Mouse (Mus musculus) heart, embryonic 15.5 days (tissue): ENCODE results near the gene Cadps. TPM values are rescaled to one million over a fixed set of nuclear protein-coding genes. Genes with fewer than 3 reads are reported as not detected.

Source experiments
- ATAC-seq: fragments of 200-750 bp; cut with Nextera tagmentation; replicated peaks from 2 replicates; pipeline ENCODE4 v1.8.0; 2017; ENCODE audit warnings: low read depth, moderate TSS enrichment; ENCODE audit not compliant: insufficient number of reproducible peaks, insufficient read depth, low FRiP score
- H3K27ac ChIP-seq: fragments of 300-500 bp; sonication (generic); 2 replicates; pipeline ENCODE4 v1.5.1; 2015; ENCODE audit warnings: mild to moderate bottlenecking, inconsistent platforms
- H3K27me3 ChIP-seq: fragments of 300-500 bp; sonication (generic); 2 replicates; pipeline ENCODE4 v1.6.1; 2015; ENCODE audit warnings: inconsistent platforms
- H3K36me3 ChIP-seq: fragments of 300-500 bp; sonication (generic); 2 replicates; pipeline ENCODE4 v1.6.1; 2015; ENCODE audit warnings: mild to moderate bottlenecking, inconsistent platforms
- H3K4me1 ChIP-seq: fragments of 300-500 bp; sonication (generic); replicated peaks from 2 replicates; pipeline ENCODE4 v1.6.1; 2015; ENCODE audit warnings: inconsistent platforms
- H3K4me2 ChIP-seq: fragments of 300-500 bp; sonication (generic); 2 replicates; pipeline ENCODE4 v1.6.1; 2015; ENCODE audit warnings: inconsistent platforms, mild to moderate bottlenecking, moderate library complexity
- H3K4me3 ChIP-seq: fragments of 300-500 bp; sonication (generic); 2 replicates; pipeline ENCODE4 v1.5.1; 2015; ENCODE audit warnings: mild to moderate bottlenecking, inconsistent platforms
- H3K9ac ChIP-seq: fragments of 300-500 bp; sonication (generic); 2 replicates; pipeline ENCODE4 v1.6.1; 2015; ENCODE audit warnings: mild to moderate bottlenecking, inconsistent platforms
- H3K9me3 ChIP-seq: fragments of 300-500 bp; sonication (generic); replicated peaks from 2 replicates; pipeline ENCODE4 v1.6.1; 2016; ENCODE audit warnings: inconsistent platforms
- WGBS: fragments of 180-500 bp; shearing (Covaris S2); methylation state at CpG from one replicate; pipeline ENCODE4 v1.1.7; 2015; ENCODE audit warnings: mixed read lengths; 5-methylcytosine and 5-hydroxymethylcytosine counted together
- polyA plus RNA-seq: library from polyadenylated mRNA; unstranded; fragments of >200 nt; fragmentation: Nextera tagmentation; extraction: Ambion mirVana; gene quantifications from 2 replicates; pipeline ENCODE4 v1.2.1, GENCODE M21; 2015

The Cadps gene
- polyA plus RNA-seq, 1 experiment from 2014 or later, result 0.37 TPM

DNA sequence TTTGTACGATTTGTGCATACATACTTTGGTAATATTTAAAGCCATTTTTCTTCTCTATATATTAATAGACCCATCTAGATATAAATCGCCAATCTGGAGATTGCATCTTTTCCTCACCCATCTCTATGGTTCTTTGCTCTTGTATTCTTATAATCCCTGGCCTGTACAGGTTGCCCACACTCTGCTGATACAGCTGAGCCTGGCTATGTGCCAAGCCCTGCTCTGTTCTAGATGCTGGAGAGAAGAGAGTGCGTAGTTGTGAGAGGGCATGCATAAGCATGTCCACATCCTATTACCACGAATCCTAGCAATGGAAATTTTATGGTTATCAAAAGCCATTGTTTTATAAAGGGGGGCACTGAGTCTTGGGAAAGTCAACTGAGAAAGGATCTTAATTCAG is 360.7 kb downstream of the Cadps start:
- Histone ChIP-seq H3K9me3 (no peaks in the 10 kb centered on the region), H3K4me1 (no peaks in the 10 kb centered on the region), H3K27ac (no peak overlapping the region), H3K27me3 (no peaks in the 10 kb centered on the region), H3K4me3 (no peak overlapping the region), H3K36me3 (no peaks in the 10 kb centered on the region), H3K9ac (no peak overlapping the region), H3K4me2 (no peak overlapping the region)
- WGBS, result 75% methylated on average over 4 of the region's 4 CpGs
- no peak for ATAC-seq

DNA sequence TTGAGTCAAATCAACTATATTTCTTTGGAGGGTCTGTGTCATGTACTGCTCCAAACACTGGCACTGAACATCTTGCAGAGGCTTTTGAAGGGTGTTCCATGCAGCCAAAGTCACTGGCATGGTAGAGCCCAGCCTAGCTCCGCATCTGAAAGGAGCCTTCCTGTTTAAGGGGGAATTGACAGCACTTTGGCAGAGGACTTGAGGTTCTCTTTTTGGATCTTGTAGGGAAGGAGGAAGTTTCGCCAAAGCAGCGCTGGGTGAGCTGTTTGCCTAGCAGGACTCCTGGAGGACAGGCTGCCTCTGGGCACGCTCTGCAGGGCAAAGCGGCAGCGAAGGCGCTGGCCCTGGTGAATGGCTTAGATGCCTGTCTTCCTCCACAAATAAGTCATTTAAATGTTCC is 363.2 kb downstream of the Cadps start:
- no peak overlapping the region for H3K9ac ChIP-seq
- H3K9me3 ChIP-seq, result no peaks in the 10 kb centered on the region
- no peak for ATAC-seq
- H3K27ac ChIP-seq, result no peak overlapping the region
- H3K27me3 ChIP-seq, result no peaks in the 10 kb centered on the region
- no peaks in the 10 kb centered on the region for H3K4me1 ChIP-seq
- no peaks in the 10 kb centered on the region for H3K36me3 ChIP-seq
- H3K4me2 ChIP-seq, result no peak overlapping the region
- WGBS, result 43% methylated on average over 7 of the region's 7 CpGs
- H3K4me3 ChIP-seq, result no peak overlapping the region

DNA sequence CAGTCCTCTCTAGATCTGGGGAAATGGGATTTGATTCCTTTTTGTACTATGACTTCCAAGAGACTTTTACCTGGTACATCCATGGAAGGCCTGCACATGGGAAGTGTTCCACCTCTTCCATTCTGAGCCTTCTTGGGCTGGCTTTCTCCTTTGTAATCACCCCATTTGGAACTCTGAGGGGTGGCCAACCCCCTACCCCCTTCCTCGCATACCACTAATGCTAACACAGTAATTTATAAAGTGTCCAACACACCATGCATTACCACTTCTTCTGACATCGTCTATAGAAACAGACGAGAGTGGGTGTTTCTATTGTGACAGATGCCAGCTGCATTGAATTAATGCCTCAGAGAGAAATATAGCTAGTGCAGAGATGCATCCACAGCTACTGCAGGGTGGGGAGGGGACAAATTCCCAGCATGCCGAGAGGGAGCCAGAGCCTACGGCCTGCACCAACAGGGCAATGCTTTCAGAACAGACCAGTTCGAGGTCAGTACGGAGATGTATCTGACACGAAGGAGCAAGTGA is 367.8 kb downstream of the Cadps start:
- H3K4me3 ChIP-seq, result no peak overlapping the region
- WGBS, result 75% methylated on average over 8 of the region's 8 CpGs
- no peak for ATAC-seq

DNA sequence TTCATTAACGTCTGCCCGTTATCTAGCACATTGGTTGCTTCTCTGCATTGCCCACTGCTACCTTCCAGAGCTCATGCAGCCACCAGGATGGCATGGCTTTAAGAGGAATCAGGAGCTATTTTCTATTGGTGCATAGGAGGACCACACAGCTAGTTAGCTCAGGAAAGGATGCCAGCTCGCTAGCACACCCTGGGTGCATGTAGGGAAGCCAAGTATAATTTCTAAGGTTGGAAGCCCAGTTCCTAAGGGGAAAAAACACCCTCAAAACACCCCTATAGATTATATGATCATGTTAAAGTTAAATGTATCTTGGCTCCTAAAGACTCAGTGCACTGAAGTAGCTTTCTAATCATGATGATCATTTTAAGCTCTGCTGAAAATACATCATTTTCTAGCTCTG is 372.1 kb downstream of the Cadps start:
- Histone ChIP-seq H3K4me1 (no peaks in the 10 kb centered on the region), H3K9ac (no peak overlapping the region), H3K27me3 (no peaks in the 10 kb centered on the region), H3K4me3 (no peak overlapping the region), H3K36me3 (no peaks in the 10 kb centered on the region), H3K27ac (no peak overlapping the region), H3K4me2 (no peak overlapping the region), H3K9me3 (no peaks in the 10 kb centered on the region)
- WGBS, result 58% methylated on average over 3 of the region's 3 CpGs
- ATAC-seq, result no peak

More for the DNA sequence above, 367.8 kb downstream of the Cadps start:
- H3K36me3 ChIP-seq, result no peaks in the 10 kb centered on the region
- no peak overlapping the region for H3K9ac ChIP-seq
- H3K27ac ChIP-seq, result no peak overlapping the region
- no peak overlapping the region for H3K4me2 ChIP-seq
- no peaks in the 10 kb centered on the region for H3K27me3 ChIP-seq
- H3K9me3 ChIP-seq, result no peaks in the 10 kb centered on the region
- H3K4me1 ChIP-seq, result no peaks in the 10 kb centered on the region

DNA sequence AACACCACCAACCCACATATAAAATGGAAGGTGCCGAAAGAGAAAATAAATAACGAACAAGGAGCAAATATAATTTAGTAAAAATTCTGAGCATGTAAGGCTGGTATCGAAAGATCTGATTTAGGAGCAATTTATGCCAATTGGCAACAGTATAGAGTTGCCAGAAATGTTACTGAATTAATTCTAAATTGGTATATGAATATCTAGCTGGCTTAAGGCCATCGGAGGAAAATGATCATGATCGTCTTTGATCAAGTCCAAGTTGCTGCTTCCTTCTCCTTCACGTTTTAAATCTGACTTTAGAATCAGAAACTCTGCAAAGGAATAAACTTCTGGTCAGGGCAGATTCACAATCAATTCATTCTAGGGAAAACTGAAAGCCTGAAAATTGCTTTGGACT is 374.0 kb downstream of the Cadps start:
- WGBS, result 90% methylated on average over 6 of the region's 6 CpGs
- Histone ChIP-seq H3K4me2 (no peak overlapping the region), H3K27ac (no peak overlapping the region), H3K4me1 (no peaks in the 10 kb centered on the region), H3K27me3 (no peaks in the 10 kb centered on the region), H3K9me3 (no peaks in the 10 kb centered on the region), H3K36me3 (no peaks in the 10 kb centered on the region), H3K9ac (no peak overlapping the region), H3K4me3 (no peak overlapping the region)
- no peak for ATAC-seq

DNA sequence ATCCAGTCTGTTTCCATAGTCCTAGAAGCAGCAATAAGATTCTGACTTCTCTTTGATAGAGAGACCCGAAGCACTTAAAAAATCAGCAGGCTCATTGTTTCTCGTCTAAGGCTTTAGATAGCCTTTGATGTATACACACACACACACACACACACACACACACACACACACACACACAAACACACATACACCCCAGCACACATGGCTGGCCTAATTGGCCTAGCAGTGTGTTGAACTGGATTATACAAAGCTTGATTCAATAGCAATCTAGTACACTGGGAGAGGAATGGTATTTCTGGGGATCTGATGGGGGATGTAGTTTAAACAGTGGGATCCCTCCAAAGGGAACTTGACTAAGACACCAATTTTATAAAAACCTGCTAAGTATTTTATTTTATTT is 381.9 kb downstream of the Cadps start:
- no peaks in the 10 kb centered on the region for H3K9me3 ChIP-seq
- H3K4me3 ChIP-seq, result no peak overlapping the region
- WGBS, result 45% methylated on average over 2 of the region's 2 CpGs
- no peak overlapping the region for H3K27ac ChIP-seq
- H3K4me2 ChIP-seq, result no peak overlapping the region
- ATAC-seq, result no peak
- no peak overlapping the region for H3K9ac ChIP-seq
- no peaks in the 10 kb centered on the region for H3K36me3 ChIP-seq
- H3K27me3 ChIP-seq, result no peaks in the 10 kb centered on the region
- no peaks in the 10 kb centered on the region for H3K4me1 ChIP-seq

DNA sequence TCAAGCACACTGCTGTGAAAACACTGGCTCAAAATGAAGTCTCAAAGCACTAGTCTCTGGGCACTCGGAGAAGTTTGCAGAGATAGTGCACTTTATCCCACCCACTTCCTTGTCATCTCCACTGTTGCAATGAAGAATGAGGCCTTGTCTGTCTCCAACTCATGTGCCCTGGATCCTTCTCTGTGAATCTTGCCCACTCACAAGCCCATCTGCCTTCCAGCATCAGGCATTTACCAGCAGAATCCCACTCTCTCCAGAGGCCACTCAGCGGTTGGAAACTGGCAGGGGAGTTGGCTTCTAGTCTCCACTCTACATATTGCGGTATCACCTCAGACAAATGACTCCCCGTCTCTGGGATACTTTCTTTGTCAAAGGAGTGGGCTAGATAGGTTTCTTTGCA is 384.9 kb downstream of the Cadps start:
- no peaks in the 10 kb centered on the region for H3K9me3 ChIP-seq
- ATAC-seq, result no peak
- H3K9ac ChIP-seq, result no peak overlapping the region
- no peak overlapping the region for H3K4me3 ChIP-seq
- H3K4me2 ChIP-seq, result no peak overlapping the region
- no peak overlapping the region for H3K27ac ChIP-seq
- no peaks in the 10 kb centered on the region for H3K27me3 ChIP-seq
- WGBS, result 76% methylated on average over 4 of the region's 4 CpGs
- H3K4me1 ChIP-seq, result no peaks in the 10 kb centered on the region
- no peaks in the 10 kb centered on the region for H3K36me3 ChIP-seq

DNA sequence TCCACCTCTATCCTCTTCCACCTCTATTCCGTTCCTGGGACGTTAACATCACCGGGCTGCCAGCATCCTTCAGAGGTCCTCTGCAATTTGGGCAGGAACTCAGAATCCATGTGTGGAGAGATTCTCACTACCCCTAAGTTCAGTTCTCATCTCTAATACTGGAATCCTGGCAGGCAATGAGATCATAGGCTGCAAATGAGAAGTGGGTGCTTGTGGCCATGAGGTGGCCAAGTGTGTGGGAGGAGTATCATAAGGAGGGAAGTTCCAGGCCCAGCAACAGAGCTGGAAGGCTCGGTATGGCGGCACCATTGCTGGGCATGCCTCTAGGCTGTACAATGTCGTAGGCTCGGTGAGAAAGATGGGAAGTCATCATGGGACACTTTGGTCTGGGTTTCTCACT is 385.5 kb downstream of the Cadps start:
- H3K4me3 ChIP-seq, result no peak overlapping the region
- H3K4me2 ChIP-seq, result no peak overlapping the region
- no peaks in the 10 kb centered on the region for H3K36me3 ChIP-seq
- ATAC-seq, result no peak
- no peaks in the 10 kb centered on the region for H3K4me1 ChIP-seq
- H3K27ac ChIP-seq, result no peak overlapping the region
- H3K9ac ChIP-seq, result no peak overlapping the region
- no peaks in the 10 kb centered on the region for H3K27me3 ChIP-seq
- 64% methylated on average over 7 of the region's 7 CpGs for WGBS
- H3K9me3 ChIP-seq, result no peaks in the 10 kb centered on the region

DNA sequence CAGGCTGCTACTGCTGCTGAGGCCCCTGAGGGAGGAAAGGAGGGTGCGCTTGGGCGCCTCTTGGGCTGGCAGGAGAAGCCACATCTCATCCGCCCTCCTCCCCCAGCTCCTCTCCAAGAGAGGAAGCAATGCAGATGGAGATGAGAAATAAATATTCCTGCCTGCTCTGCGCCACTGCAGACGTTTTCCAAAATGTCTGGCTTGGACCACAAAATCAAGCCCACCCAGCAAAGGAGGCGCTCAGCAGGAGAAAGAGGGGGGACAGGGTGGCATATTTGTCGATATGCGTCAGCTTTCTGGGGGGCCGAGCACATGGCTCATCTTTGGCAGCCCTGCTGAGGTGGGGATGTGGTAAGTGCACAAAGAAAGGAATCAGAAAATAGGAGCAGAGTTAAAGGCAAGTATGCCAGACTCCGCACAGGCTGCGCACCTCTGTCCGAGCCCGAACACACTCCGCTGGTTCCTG is 385.9 kb downstream of the Cadps start:
- ATAC-seq, result no peak
- H3K27ac ChIP-seq, result no peak overlapping the region
- H3K9me3 ChIP-seq, result no peaks in the 10 kb centered on the region
- 82% methylated on average over 14 of the region's 14 CpGs for WGBS
- H3K36me3 ChIP-seq, result no peaks in the 10 kb centered on the region
- H3K4me2 ChIP-seq, result no peak overlapping the region
- H3K9ac ChIP-seq, result no peak overlapping the region
- H3K4me3 ChIP-seq, result no peak overlapping the region
- no peaks in the 10 kb centered on the region for H3K4me1 ChIP-seq
- H3K27me3 ChIP-seq, result no peaks in the 10 kb centered on the region

DNA sequence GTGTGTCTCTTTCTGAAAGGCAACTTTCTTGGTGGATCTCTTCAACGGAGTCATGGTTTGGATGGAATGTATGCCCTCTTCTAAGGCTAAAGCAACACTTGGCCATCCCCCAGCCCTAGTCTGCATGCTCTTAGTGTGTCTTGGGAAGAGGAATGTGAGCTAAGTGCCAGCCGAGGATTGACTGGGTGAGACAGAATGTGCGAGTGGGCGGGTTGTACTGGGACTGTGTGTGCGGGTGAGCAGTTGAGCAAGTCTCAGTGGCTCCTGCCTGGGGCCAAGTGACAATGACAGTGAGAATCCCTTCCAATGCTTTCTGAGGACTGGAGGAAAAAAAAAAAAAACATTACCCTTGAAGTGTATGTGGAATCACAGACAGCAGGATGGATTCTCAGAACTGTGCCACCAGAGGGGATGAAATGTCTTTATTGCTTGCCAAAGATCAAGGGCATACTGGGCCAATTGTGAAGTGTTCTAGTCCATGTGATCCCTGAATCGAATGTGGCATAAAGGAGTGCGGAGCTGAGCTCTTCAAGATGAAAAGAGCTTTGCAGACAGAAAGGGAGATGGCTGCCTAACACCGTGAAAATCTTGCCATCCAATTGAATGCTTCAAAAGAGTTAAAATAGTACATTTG is 394.7 kb downstream of the Cadps start:
- Histone ChIP-seq H3K27ac (no peak overlapping the region), H3K4me2 (no peak overlapping the region), H3K36me3 (no peaks in the 10 kb centered on the region), H3K27me3 (no peaks in the 10 kb centered on the region), H3K9ac (no peak overlapping the region), H3K4me3 (no peak overlapping the region), H3K9me3 (no peaks in the 10 kb centered on the region), H3K4me1 (no peaks in the 10 kb centered on the region)
- ATAC-seq, result no peak
- WGBS, result 61% methylated on average over 8 of the region's 8 CpGs

DNA sequence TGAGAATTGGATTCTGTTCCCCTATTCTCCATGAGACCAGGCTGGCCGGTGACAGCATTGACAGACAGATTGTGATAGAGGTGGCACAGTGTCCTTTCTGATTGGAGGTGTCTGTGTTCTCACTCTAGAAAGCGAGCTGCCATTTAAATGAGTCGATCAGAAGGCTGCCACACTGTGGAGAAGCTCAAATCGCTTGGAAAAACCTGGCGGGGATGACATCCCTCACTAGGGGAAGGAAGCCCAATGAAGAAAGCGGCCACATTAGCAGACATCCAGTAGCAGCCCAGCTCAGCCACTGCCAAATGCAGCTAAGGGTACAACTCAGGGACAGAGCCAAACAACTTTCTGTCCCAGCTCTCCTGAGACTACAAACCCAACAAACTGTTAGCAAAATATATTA is 397.6 kb downstream of the Cadps start:
- Histone ChIP-seq H3K27ac (no peak overlapping the region), H3K4me3 (no peak overlapping the region), H3K27me3 (no peaks in the 10 kb centered on the region), H3K9me3 (no peaks in the 10 kb centered on the region), H3K4me1 (no peaks in the 10 kb centered on the region), H3K4me2 (no peak overlapping the region), H3K9ac (no peak overlapping the region), H3K36me3 (no peaks in the 10 kb centered on the region)
- ATAC-seq, result no peak
- WGBS, result 42% methylated on average over 6 of the region's 6 CpGs

DNA sequence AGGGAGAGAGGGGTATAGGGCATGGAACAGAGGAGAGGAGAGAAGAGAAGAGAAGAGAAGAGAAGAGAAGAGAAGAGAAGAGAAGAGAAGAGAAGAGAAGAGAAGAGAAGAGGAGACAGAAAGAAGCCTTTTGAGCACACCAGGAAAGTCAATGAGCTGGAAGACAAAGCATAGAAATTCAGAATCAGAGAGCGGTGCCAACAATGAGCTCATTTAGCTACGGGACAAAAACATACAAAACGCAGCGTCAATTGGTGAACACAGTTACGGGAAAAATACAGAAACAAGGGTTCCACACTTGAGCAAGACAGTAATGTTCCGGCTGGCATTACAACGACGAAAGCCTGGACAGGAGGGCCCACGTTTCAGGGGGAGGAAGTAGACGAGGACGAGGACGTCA is 412.6 kb downstream of the Cadps start:
- Histone ChIP-seq H3K27me3 (no peaks in the 10 kb centered on the region), H3K4me2 (no peak overlapping the region), H3K27ac (no peak overlapping the region), H3K4me1 (no peaks in the 10 kb centered on the region), H3K36me3 (no peaks in the 10 kb centered on the region), H3K9ac (no peak overlapping the region), H3K9me3 (no peaks in the 10 kb centered on the region), H3K4me3 (no peak overlapping the region)
- WGBS, result 85% methylated on average over 12 of the region's 12 CpGs
- ATAC-seq, result no peak
